Mouse (Mus musculus) heart, adult 10 weeks (tissue): ENCODE data around the gene Bloc1s1. TPM values are rescaled to one million over a fixed set of nuclear protein-coding genes. Genes with fewer than 3 reads are reported as not detected.

Experiments used
- polyA plus RNA-seq: library from polyadenylated mRNA; stranded (reverse); fragments of 350-450 nt; fragmentation: Illumina TruSeq; extraction: RNeasy Lipid Tissue Mini Kit (QIAGEN cat#74804); gene quantifications from one replicate; pipeline ENCODE4 v1.2.3, GENCODE M21; 2014; ENCODE audit warnings: low read depth, low replicate concordance

Gene Bloc1s1
- 352 TPM for polyA plus RNA-seq

DNA sequence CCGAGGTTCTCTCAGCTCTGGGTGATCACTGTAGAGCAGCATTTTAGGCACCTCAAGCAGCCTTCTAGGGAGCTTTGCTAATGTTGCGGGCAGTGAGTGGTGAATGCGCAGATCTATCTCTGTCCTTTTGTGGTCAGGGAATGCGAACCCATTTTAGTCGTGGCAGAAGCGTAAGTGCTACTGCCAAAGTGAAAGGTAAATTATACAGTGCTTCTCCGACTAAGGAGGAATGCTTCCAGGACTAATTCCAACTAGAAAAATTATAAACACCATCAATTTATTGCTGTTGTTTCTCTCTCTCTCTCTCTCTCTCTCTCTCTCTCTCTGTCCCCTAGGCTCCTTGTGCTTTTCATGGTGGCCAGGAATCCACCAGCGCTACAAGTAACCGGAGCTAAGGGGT is at the start of gene Bloc1s1:
Gene Bloc1s1, minus strand, starts transcription at position 101 of the 400 bp plus-strand sequence.

DNA sequence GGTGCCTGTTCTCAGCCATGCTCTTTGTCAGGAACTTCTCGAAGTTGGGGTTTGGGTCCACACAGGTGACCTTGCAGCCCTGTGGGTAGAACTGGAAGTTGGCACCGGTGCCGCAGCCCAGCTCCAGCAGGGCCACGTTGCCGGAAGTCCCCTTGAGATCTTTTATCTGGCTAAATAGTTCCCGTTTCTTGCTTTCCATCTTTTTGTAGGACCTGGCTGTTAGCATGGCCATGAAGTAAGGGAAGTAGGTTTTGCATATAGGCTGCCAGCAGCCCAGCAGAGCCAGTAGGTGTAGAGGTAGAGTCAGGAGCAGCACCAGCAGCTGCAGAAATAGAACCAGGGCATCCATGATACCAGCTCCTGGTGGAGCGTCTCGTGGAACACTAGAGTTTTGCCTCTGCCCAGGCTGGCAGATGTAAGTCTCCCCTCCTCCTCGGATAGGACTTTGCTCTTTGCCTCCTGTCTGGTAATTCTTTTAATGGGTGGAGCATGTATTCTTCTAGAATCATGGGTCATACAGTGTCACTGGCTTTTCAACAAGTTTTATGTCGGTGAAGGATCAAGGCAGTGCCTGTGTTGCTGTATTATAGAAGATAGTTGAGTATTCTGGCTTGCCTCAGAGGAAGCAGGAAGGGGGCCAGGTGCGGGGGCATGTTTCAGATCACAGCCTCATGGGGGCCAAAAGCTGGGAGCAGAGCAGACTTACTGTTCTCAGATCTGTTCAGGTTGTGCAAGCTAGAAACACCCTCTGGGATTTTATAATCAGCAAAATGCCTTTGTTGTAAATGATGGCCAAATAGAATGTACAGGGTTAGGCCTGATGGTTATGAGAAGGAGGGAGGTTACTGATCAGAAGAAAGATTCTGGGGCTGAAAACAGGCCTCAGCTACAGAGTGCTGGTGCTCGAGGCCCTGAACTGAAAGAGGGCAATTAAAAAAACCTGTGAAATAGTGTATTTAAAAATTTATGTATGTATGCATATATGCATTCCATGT is 37.1 kb upstream of the Bloc1s1 start, which contains the start of gene Mettl7b:
Gene Mettl7b, minus strand, starts transcription at position 399 of the 995 bp plus-strand sequence.

DNA sequence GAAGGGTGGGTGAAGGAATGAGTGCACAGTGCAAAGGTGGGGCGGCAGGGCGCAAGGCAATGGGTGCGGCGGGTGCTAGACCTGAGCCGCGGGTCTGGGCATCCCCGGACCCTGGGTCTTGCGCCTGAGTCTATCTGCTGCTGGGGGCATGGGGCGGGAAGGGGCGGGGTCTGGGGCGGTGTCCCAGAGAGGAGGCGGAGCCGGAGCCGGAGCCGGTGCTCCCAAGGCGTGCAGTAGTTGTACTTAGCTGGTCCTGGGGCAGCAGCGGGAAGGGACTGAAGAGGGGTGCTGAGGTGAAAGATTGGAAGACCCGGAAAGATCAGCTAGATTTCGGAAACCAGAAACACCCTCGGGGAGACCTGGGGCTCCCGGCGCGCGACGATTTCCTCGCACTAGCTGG is 9.7 kb upstream of the Bloc1s1 start, which contains the start of gene Itga7:
Gene Itga7, plus strand, starts transcription at position 245 of the 400 bp plus-strand sequence.

DNA sequence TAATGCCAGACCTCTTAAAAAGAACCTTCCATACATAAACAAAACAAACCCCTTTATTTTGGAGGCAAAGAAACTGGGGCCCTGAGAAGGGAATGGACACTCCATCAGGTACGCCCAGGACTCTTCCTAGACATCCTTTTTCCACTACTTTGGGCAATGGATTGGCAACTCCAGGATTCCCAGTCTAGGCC is 1.1 kb downstream of the Bloc1s1 start, which contains the start of gene Rdh5:
Gene Rdh5, minus strand, starts transcription at position 67 of the 191 bp plus-strand sequence.

GRCm38 (mm10) chr10:128900698-128901097 is 23.1 kb downstream of the Bloc1s1 start, which contains the start of gene Cd63:
Gene Cd63, plus strand, starts transcription at chr10:128900989.

DNA sequence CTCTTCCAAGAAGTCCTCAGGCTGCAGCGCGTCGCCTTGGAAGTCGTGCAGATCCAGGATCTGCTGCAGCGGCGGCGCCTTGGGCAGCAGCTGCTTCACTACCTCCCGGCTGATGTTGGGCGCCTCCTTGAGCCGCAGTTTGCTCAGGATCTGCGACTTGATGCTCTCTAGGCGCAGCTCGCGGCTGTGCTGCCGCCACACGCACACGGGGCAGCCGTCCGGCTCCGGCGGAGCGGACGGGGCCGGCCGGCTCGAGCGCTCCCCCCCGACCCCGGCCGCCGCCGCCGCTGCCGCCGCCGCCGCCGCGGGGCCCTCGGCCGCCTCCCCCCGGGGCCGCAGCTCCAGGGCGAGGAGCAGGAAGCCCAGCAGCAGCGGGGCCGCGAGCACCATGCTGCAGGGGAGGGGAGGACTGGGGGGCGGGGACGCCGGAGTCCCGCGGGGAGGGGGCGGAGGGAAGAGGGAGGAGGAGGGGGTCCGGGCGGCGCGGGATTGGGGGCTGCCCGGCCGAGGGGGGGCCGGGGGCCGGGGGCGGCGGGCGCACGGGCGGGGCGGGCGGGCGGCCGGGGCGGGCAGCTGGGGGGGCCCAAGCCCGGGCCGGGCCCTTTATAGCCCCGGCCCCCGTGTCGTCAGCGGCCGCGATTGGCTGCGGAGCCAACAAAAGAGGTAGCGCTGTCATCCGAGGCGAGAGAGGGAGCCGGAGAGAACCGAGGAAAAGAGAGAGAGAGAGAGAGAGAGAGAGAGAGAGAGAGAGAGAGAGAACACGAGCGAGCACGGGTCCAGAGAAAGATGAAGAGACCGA is 32.3 kb downstream of the Bloc1s1 start, which contains the start of gene Gdf11:
Gene Gdf11, minus strand, starts transcription at position 423 of the 799 bp plus-strand sequence.

Other genes with a start within 250 kb of the Bloc1s1 start
- gene Suox, start 250.0 kb downstream of the Bloc1s1 start, polyA plus RNA-seq = 27.1 TPM
- gene Rab5b, start 227.8 kb downstream of the Bloc1s1 start, polyA plus RNA-seq = 82.2 TPM
- 0.26 TPM for gene Pmel, start 219.8 kb downstream of the Bloc1s1 start, polyA plus RNA-seq
- 13.9 TPM for gene Cdk2, start 219.0 kb downstream of the Bloc1s1 start, polyA plus RNA-seq
- gene Dgka, start 179.2 kb downstream of the Bloc1s1 start, polyA plus RNA-seq = 12.8 TPM
- 9.7 TPM for gene Pym1, start 176.1 kb downstream of the Bloc1s1 start, polyA plus RNA-seq
- gene Mmp19, start 133.1 kb downstream of the Bloc1s1 start, polyA plus RNA-seq = 1.7 TPM
- 30.3 TPM for gene Dnajc14, start 120.0 kb downstream of the Bloc1s1 start, polyA plus RNA-seq
- 9.2 TPM for gene Tmem198b, start 119.7 kb downstream of the Bloc1s1 start, polyA plus RNA-seq
- gene Sarnp, start 106.7 kb downstream of the Bloc1s1 start, polyA plus RNA-seq = 89.3 TPM
- 14.6 TPM for gene Ormdl2, start 102.4 kb downstream of the Bloc1s1 start, polyA plus RNA-seq
- 0.97 TPM for gene Gdf11, start 32.3 kb downstream of the Bloc1s1 start, polyA plus RNA-seq
- gene Cd63, start 23.0 kb downstream of the Bloc1s1 start, polyA plus RNA-seq = 176 TPM
- 13.4 TPM for gene Rdh5, start 1.1 kb downstream of the Bloc1s1 start, polyA plus RNA-seq
- gene Itga7, start 9.8 kb upstream of the Bloc1s1 start, polyA plus RNA-seq = 122 TPM
- gene Mettl7b, start 37.0 kb upstream of the Bloc1s1 start, polyA plus RNA-seq = not detected
- not detected for gene Olfr9, start 65.4 kb upstream of the Bloc1s1 start, polyA plus RNA-seq
- gene Olfr763, start 86.8 kb upstream of the Bloc1s1 start, polyA plus RNA-seq = not detected
- not detected for gene Olfr764-ps1, start 115.9 kb upstream of the Bloc1s1 start, polyA plus RNA-seq
- not detected for gene Olfr765, start 126.0 kb upstream of the Bloc1s1 start, polyA plus RNA-seq
- not detected for gene Olfr766-ps1, start 144.9 kb upstream of the Bloc1s1 start, polyA plus RNA-seq
- gene Olfr767, start 158.9 kb upstream of the Bloc1s1 start, polyA plus RNA-seq = not detected
- not detected for gene Olfr768, start 175.3 kb upstream of the Bloc1s1 start, polyA plus RNA-seq
- not detected for gene Olfr769, start 193.8 kb upstream of the Bloc1s1 start, polyA plus RNA-seq
- gene Olfr770, start 215.0 kb upstream of the Bloc1s1 start, polyA plus RNA-seq = not detected
- gene Olfr771, start 240.7 kb upstream of the Bloc1s1 start, polyA plus RNA-seq = not detected